Mouse (Mus musculus) midbrain, postnatal 0 days (tissue): ENCODE results near the gene Krt18. TPM values are rescaled to one million over a fixed set of nuclear protein-coding genes. Genes with fewer than 3 reads are reported as not detected.

ENCODE experiments used
- ATAC-seq: fragments of 200-750 bp; cut with Nextera tagmentation; 2 replicates; pipeline ENCODE4 v1.8.0; 2017; ENCODE audit warnings: moderate number of reproducible peaks, mild to moderate bottlenecking, moderate TSS enrichment, moderate library complexity; ENCODE audit not compliant: low FRiP score
- DNase-seq: peaks from one replicate; pipeline ENCODE4 v3.0.0-alpha.2; 2015; ENCODE audit warnings: low spot score
- H3K27ac ChIP-seq: fragments of 300-500 bp; sonication (generic); 2 replicates; pipeline ENCODE4 v1.5.1; 2014; ENCODE audit warnings: low read depth, mild to moderate bottlenecking, low read length, mixed read lengths
- H3K27me3 ChIP-seq: fragments of 300-500 bp; sonication (generic); 2 replicates; pipeline ENCODE4 v1.6.1; 2014; ENCODE audit warnings: low read length, control low read depth, mixed read lengths; ENCODE audit not compliant: insufficient read depth
- H3K36me3 ChIP-seq: fragments of 300-500 bp; sonication (generic); 2 replicates; pipeline ENCODE4 v1.6.1; 2014; ENCODE audit warnings: low read length, control low read depth, mixed read lengths; ENCODE audit not compliant: insufficient read depth
- H3K4me1 ChIP-seq: fragments of 300-500 bp; sonication (generic); 2 replicates; pipeline ENCODE4 v1.6.1; 2014; ENCODE audit warnings: mild to moderate bottlenecking, control low read depth, antibody characterized with exemption, low read length, mixed read lengths; ENCODE audit not compliant: insufficient read depth
- H3K4me2 ChIP-seq: fragments of 300-500 bp; sonication (generic); 2 replicates; pipeline ENCODE4 v1.6.1; 2014; ENCODE audit warnings: low read depth, mild to moderate bottlenecking, low read length, mixed read lengths; ENCODE audit not compliant: poor library complexity, severe bottlenecking
- H3K4me3 ChIP-seq: fragments of 300-500 bp; sonication (generic); 2 replicates; pipeline ENCODE4 v1.5.1; 2014; ENCODE audit warnings: low read depth, mild to moderate bottlenecking, low read length, moderate library complexity
- H3K9ac ChIP-seq: fragments of 300-500 bp; sonication (generic); replicated peaks from 2 replicates; pipeline ENCODE4 v1.6.1; 2014; ENCODE audit warnings: mild to moderate bottlenecking, low read length, moderate library complexity, mixed read lengths; ENCODE audit not compliant: poor library complexity, severe bottlenecking
- H3K9me3 ChIP-seq: fragments of 300-500 bp; sonication (generic); 2 replicates; pipeline ENCODE4 v1.6.1; 2016; ENCODE audit warnings: low read length, control low read depth
- CTCF ChIP-seq: IDR thresholded peaks from 2 replicates; pipeline ENCODE4 v1.5.1; 2016; ENCODE audit warnings: antibody characterized with exemption, mild to moderate bottlenecking
- WGBS: fragments of 180-500 bp; shearing (Covaris S2); extraction: QIAGEN DNeasy Blood & Tissue Kit; methylation state at CpG from one replicate; pipeline ENCODE4 v1.1.7; 2014; 5-methylcytosine and 5-hydroxymethylcytosine counted together
- polyA plus RNA-seq: library from polyadenylated mRNA; unstranded; fragments of >200 nt; fragmentation: Nextera tagmentation; extraction: Ambion mirVana; gene quantifications from 2 replicates; pipeline ENCODE4 v1.2.1, GENCODE M21; 2015
- total RNA-seq: library from RNA; depleted of rRNA; stranded (reverse); fragments of >200 nt; gene quantifications from 2 replicates; pipeline ENCODE4 v1.2.3, GENCODE M21; 2014

The Krt18 gene
- total and polyA plus RNA-seq, 2 experiments from 2014 or later = 1.7 to 1.8 TPM

DNA sequence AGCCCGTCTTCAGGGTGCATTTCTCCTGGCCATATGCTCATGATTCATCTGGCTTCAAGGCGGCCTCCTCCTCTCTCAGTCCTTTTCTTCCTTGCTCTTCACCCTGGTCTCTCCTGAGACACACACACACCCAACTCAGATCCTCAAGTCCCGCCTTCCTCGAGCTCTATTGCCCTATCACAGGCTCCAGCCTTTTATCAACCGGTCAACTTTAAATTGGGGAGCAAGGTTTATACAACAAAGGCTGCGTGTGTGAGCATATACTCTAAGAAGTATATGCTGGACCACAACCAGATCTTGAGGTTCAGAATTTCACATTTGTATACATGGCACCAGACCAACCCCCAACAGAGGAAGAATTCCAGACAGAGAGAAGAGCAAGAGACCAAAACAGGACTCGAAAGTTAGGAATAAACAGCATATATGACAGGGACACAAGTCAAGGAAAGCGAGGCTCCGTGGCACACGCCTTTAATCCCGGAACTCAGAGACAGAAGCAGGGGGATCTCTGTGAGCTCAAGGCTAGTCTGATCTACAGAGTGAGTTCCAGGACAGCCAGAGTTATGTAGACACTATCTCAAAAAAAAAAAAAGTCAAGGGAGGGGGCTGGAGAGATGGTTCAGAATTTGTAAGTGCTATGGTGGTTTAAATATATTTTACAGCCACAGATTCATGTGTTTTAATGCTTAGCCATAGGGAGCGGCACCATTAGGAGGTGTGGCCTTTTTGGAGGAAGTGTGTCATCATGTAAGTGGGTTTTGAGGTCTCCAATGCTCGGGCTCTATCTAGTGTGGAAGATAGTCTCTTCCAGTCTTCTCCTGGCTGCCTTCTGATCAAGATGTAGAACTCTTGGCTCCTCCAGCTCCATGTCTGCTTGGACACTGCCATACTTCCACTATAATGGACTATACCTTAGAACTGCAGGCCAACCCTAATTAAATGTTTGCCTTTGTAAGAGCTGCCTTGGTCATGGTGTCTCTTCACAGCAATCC lies 42.8 kb downstream of the Krt18 start:
- Histone ChIP-seq H3K9ac (no peak overlapping the region), H3K27me3 (peaks cover 15% of the 10 kb centered on the region), H3K4me1 (peaks cover 5% of the 10 kb centered on the region; the same call in 1 of the 2 replicates), H3K4me3 (no peak overlapping the region), H3K36me3 (no peaks in the 10 kb centered on the region), H3K4me2 (no peak overlapping the region), H3K9me3 (no peaks in the 10 kb centered on the region), H3K27ac (no peak overlapping the region)
- ATAC-seq (no peak), DNase-seq (no peak)
- no peak for TF ChIP-seq CTCF
- WGBS = 80% methylated on average over 13 of the region's 13 CpGs

- DNase-seq (no peak), ATAC-seq (peak; percentile 11; the same call in 1 of the 2 replicates)
- no peaks in the 10 kb centered on the region for H3K9me3 ChIP-seq
- peak overlapping the region; percentile 46 for H3K4me2 ChIP-seq
- WGBS = 14% methylated on average over 6 of the region's 6 CpGs
- H3K9ac ChIP-seq = peak overlapping the region; percentile 39; the same call in 1 of the 2 replicates
- H3K27ac ChIP-seq = no peak overlapping the region
- H3K36me3 ChIP-seq = no peaks in the 10 kb centered on the region
- H3K4me3 ChIP-seq = peak overlapping the region; percentile 91
- no peaks in the 10 kb centered on the region for H3K27me3 ChIP-seq
- H3K4me1 ChIP-seq = peaks cover 5% of the 10 kb centered on the region; the same call in 1 of the 2 replicates
- TF ChIP-seq CTCF = no peak
Measured at GRCm38 (mm10) chr15:102072963-102073558, 45.1 kb downstream of the Krt18 start.

- peak; percentile 95 for ATAC-seq
Measured at GRCm38 (mm10) chr15:102073559-102074069, 45.6 kb downstream of the Krt18 start, which contains the start of gene Eif4b. TSS of gene Eif4b (plus strand) at chr15:102073773.

GRCm38 (mm10) chr15:102074070-102074731 lies 46.2 kb downstream of the Krt18 start:
- Histone ChIP-seq H3K9ac (peak overlapping the region; percentile 98), H3K27ac (peak overlapping the region; percentile 97), H3K4me3 (peak overlapping the region; percentile 91), H3K27me3 (no peaks in the 10 kb centered on the region), H3K36me3 (no peaks in the 10 kb centered on the region), H3K4me1 (peaks cover 5% of the 10 kb centered on the region; the same call in 1 of the 2 replicates), H3K4me2 (peak overlapping the region; percentile 83), H3K9me3 (no peaks in the 10 kb centered on the region)
- TF ChIP-seq CTCF = no peak
- DNase-seq (peak; percentile 75), ATAC-seq (peak; percentile 61)
- 0% methylated on average over 48 of the region's 57 CpGs for WGBS

More at GRCm38 (mm10) chr15:102073559-102074069, 45.6 kb downstream of the Krt18 start, which contains the start of gene Eif4b:
- DNase-seq = peak; percentile 99
- Histone ChIP-seq H3K4me3 (peak within 1 kb of the TSS; percentile 91), H3K27ac (peak within 1 kb of the TSS; percentile 97), H3K9me3 (no peaks in the 10 kb centered on the region), H3K36me3 (no peaks in the 10 kb centered on the region), H3K27me3 (no peaks in the 10 kb centered on the region), H3K4me2 (peak within 1 kb of the TSS; percentile 83), H3K9ac (peak within 1 kb of the TSS; percentile 98), H3K4me1 (peaks cover 5% of the 10 kb centered on the region; the same call in 1 of the 2 replicates)
- TF ChIP-seq CTCF = peak; percentile 35; the same call in 1 of the 2 replicates
- WGBS = 3% methylated on average over 58 of the region's 58 CpGs

GRCm38 (mm10) chr15:102074876-102075585 lies 47.1 kb downstream of the Krt18 start:
- no peaks in the 10 kb centered on the region for H3K9me3 ChIP-seq
- H3K27me3 ChIP-seq = no peaks in the 10 kb centered on the region
- WGBS = 14% methylated on average over 11 of the region's 11 CpGs
- ATAC-seq = no peak
- no peak overlapping the region for H3K27ac ChIP-seq
- TF ChIP-seq CTCF = no peak
- H3K4me1 ChIP-seq = peaks cover 5% of the 10 kb centered on the region; the same call in 1 of the 2 replicates
- DNase-seq = no peak
- peak overlapping the region; percentile 91 for H3K4me3 ChIP-seq
- H3K9ac ChIP-seq = peak overlapping the region; percentile 98
- H3K4me2 ChIP-seq = peak overlapping the region; percentile 83
- H3K36me3 ChIP-seq = no peaks in the 10 kb centered on the region
